ENCODE assay signal across 8 mouse cellular contexts in the genomic region with DNA sequence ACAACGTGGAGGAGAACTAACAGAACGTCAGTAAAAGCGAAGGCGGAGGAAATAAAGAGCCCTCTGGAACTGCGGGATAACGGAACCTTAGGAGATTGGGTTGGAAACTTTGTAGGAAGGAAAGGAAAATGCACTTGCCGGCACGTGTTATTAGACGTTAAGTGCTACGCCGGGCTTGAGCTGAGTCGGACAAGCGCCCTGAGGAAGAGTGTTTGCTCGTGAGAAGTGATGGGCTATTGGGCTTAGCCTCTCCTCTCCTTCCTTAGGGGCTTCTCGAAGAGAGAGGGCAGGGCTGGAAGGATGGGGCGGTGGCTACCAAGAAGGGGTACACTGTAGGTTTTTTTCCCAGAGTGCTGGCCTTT. TPM values are rescaled to one million over a fixed set of nuclear protein-coding genes. Genes with fewer than 3 reads are reported as not detected.
DNase-seq lines count a peak whose midpoint lies in the region; ATAC-seq and TF ChIP-seq lines count a peak whose summit lies in the region.

No protein-coding gene starts in this region.

- H3K27ac ChIP-seq in lung, postnatal 0 days (ENCODE audit: low read length), result peak overlapping the region; percentile 61
- H3K27ac ChIP-seq in forebrain, embryonic 12.5 days, result 0 out of 2 replicates have a peak overlapping the region, but pooled peaks have one; percentile 5
- peak overlapping the region; percentile 81 for H3K27ac ChIP-seq in limb, embryonic 15.5 days
- peak overlapping the region; percentile 51; the same call in 1 of the 2 replicates for H3K27ac ChIP-seq in neural tube, embryonic 15.5 days (replicated peaks)

- TF ChIP-seq EP300 in lung, postnatal 0 days (IDR thresholded peaks at IDR 0.05), result no peak

- H3K9ac ChIP-seq in lung, postnatal 0 days (replicated peaks; ENCODE audit: low read depth), result peak overlapping the region; percentile 46
- peak overlapping the region; percentile 61 for H3K9ac ChIP-seq in forebrain, embryonic 12.5 days
- H3K9ac ChIP-seq in limb, embryonic 15.5 days, result peak overlapping the region; percentile 50
- H3K9ac ChIP-seq in neural tube, embryonic 15.5 days (replicated peaks), result peak overlapping the region; percentile 55

- no peak for TF ChIP-seq CTCF in lung, postnatal 0 days (IDR thresholded peaks at IDR 0.05)

- peak overlapping the region; percentile 80 for H3K4me2 ChIP-seq in lung, postnatal 0 days (replicated peaks; ENCODE audit: low read depth, low read length)
- H3K4me2 ChIP-seq in forebrain, embryonic 12.5 days, result peak overlapping the region; percentile 81
- H3K4me2 ChIP-seq in limb, embryonic 15.5 days, result peak overlapping the region; percentile 76
- H3K4me2 ChIP-seq in neural tube, embryonic 15.5 days, result peak overlapping the region; percentile 64

- ATAC-seq in cerebellum, adult (ENCODE audit: insufficient number of reproducible peaks, low FRiP score, low TSS enrichment), result peak; percentile 64
- peak; percentile 83 for ATAC-seq in lung, postnatal 0 days
- peak; percentile 76 for ATAC-seq in forebrain, embryonic 12.5 days (ENCODE audit: low FRiP score)
- peak; percentile 66; the same call in 1 of the 2 replicates for ATAC-seq in limb, embryonic 15.5 days (ENCODE audit: insufficient number of reproducible peaks, low FRiP score, low TSS enrichment, low read depth)
- ATAC-seq in neural tube, embryonic 15.5 days (ENCODE audit: low FRiP score), result peak; percentile 91

- H3K27me3 ChIP-seq in lung, postnatal 0 days (replicated peaks; ENCODE audit: insufficient read depth, low read length), result no peaks in the 10 kb centered on the region
- no peaks in the 10 kb centered on the region for H3K27me3 ChIP-seq in forebrain, embryonic 12.5 days
- H3K27me3 ChIP-seq in limb, embryonic 15.5 days, result no peaks in the 10 kb centered on the region
- no peaks in the 10 kb centered on the region for H3K27me3 ChIP-seq in neural tube, embryonic 15.5 days (replicated peaks)

- no peaks in the 10 kb centered on the region; the same call in 1 of the 2 replicates for H3K4me1 ChIP-seq in lung, postnatal 0 days (ENCODE audit: insufficient read depth, low read depth, low read length)
- H3K4me1 ChIP-seq in forebrain, embryonic 12.5 days, result peaks cover 18% of the 10 kb centered on the region
- H3K4me1 ChIP-seq in limb, embryonic 15.5 days, result peaks cover 22% of the 10 kb centered on the region
- peaks cover 20% of the 10 kb centered on the region for H3K4me1 ChIP-seq in neural tube, embryonic 15.5 days

- H3K4me3 ChIP-seq in lung, postnatal 0 days (ENCODE audit: low read depth, low read length), result peak overlapping the region; percentile 57
- peak overlapping the region; percentile 76 for H3K4me3 ChIP-seq in forebrain, embryonic 12.5 days (replicated peaks)
- peak overlapping the region; percentile 70 for H3K4me3 ChIP-seq in limb, embryonic 15.5 days
- H3K4me3 ChIP-seq in neural tube, embryonic 15.5 days (replicated peaks), result peak overlapping the region; percentile 70

- no peak for DNase-seq in cerebellum, adult 9-11 months
- peak; percentile 84 for DNase-seq in lung, postnatal 0 days (ENCODE audit: low spot score)
- no peak for DNase-seq in lung, adult 18-20 months
- DNase-seq in adipocyte (ENCODE audit: low spot score), result no peak

- under 1% methylated on average over 15 of the region's 16 CpGs for WGBS in lung, postnatal 0 days
- WGBS in forebrain, embryonic 12.5 days, result 1% methylated on average over 16 of the region's 16 CpGs
- 0% methylated on average over 16 of the region's 16 CpGs for WGBS in limb, embryonic 15.5 days
- WGBS in neural tube, embryonic 15.5 days, result 0% methylated on average over 16 of the region's 16 CpGs

- H3K9me3 ChIP-seq in lung, postnatal 0 days (ENCODE audit: low read length), result no peaks in the 10 kb centered on the region
- H3K9me3 ChIP-seq in forebrain, embryonic 12.5 days, result no peaks in the 10 kb centered on the region
- H3K9me3 ChIP-seq in limb, embryonic 15.5 days, result no peaks in the 10 kb centered on the region
- H3K9me3 ChIP-seq in neural tube, embryonic 15.5 days (replicated peaks), result no peaks in the 10 kb centered on the region

- H3K36me3 ChIP-seq in lung, postnatal 0 days (ENCODE audit: insufficient read depth, low read length), result no peaks in the 10 kb centered on the region
- peaks cover 5% of the 10 kb centered on the region for H3K36me3 ChIP-seq in forebrain, embryonic 12.5 days (replicated peaks)
- peaks cover 4% of the 10 kb centered on the region; the same call in 1 of the 2 replicates for H3K36me3 ChIP-seq in limb, embryonic 15.5 days
- peaks cover 4% of the 10 kb centered on the region; the same call in 1 of the 2 replicates for H3K36me3 ChIP-seq in neural tube, embryonic 15.5 days

RNA-seq across cellular contexts. Expression of a gene that starts 0.3 kb away (rescaled TPM):
- 9.1 and 11.1 TPM in 2 replicates for polyA plus RNA-seq in lung, postnatal 0 days (2015; fragmentation: Nextera tagmentation; extraction: Ambion mirVana)
- 26.3 and 27.4 TPM in 2 replicates for polyA plus RNA-seq in forebrain, embryonic 12.5 days (2016; fragmentation: Nextera tagmentation; extraction: Ambion mirVana)
- 13.6 and 14.6 TPM in 2 replicates for polyA plus RNA-seq in limb, embryonic 15.5 days (2015; fragmentation: Nextera tagmentation; extraction: Ambion mirVana)
- 15.6 and 16.7 TPM in 2 replicates for polyA plus RNA-seq in neural tube, embryonic 15.5 days (2015; fragmentation: Nextera tagmentation; extraction: Ambion mirVana)

RNA-seq across cellular contexts. Expression of a gene that starts 0.6 kb away (rescaled TPM):
- 3.8 and 3.9 TPM in 2 replicates for polyA plus RNA-seq in lung, postnatal 0 days (2015; fragmentation: Nextera tagmentation; extraction: Ambion mirVana)
- 30.7 and 33.3 TPM in 2 replicates for polyA plus RNA-seq in forebrain, embryonic 12.5 days (2016; fragmentation: Nextera tagmentation; extraction: Ambion mirVana)
- 19.5 and 21.5 TPM in 2 replicates for polyA plus RNA-seq in limb, embryonic 15.5 days (2015; fragmentation: Nextera tagmentation; extraction: Ambion mirVana)
- polyA plus RNA-seq in neural tube, embryonic 15.5 days (2015; fragmentation: Nextera tagmentation; extraction: Ambion mirVana), result 5.1 and 9.2 TPM in 2 replicates

RNA-seq across cellular contexts. Expression of a gene that starts 28.7 kb away (rescaled TPM):
- 15.1 and 16.5 TPM in 2 replicates for polyA plus RNA-seq in lung, postnatal 0 days (2015; fragmentation: Nextera tagmentation; extraction: Ambion mirVana)
- polyA plus RNA-seq in forebrain, embryonic 12.5 days (2016; fragmentation: Nextera tagmentation; extraction: Ambion mirVana), result 96.2 and 102 TPM in 2 replicates
- polyA plus RNA-seq in limb, embryonic 15.5 days (2015; fragmentation: Nextera tagmentation; extraction: Ambion mirVana), result 65.3 and 68.2 TPM in 2 replicates
- polyA plus RNA-seq in neural tube, embryonic 15.5 days (2015; fragmentation: Nextera tagmentation; extraction: Ambion mirVana), result 49.8 and 54.3 TPM in 2 replicates

RNA-seq across cellular contexts. Expression of a gene that starts 45.3 kb away (rescaled TPM):
- 79.1 and 79.9 TPM in 2 replicates for polyA plus RNA-seq in lung, postnatal 0 days (2015; fragmentation: Nextera tagmentation; extraction: Ambion mirVana)
- polyA plus RNA-seq in forebrain, embryonic 12.5 days (2016; fragmentation: Nextera tagmentation; extraction: Ambion mirVana), result 10.6 and 13.9 TPM in 2 replicates
- polyA plus RNA-seq in limb, embryonic 15.5 days (2015; fragmentation: Nextera tagmentation; extraction: Ambion mirVana), result 324 and 326 TPM in 2 replicates
- polyA plus RNA-seq in neural tube, embryonic 15.5 days (2015; fragmentation: Nextera tagmentation; extraction: Ambion mirVana), result 17.8 and 20.1 TPM in 2 replicates

Comparison
In these comparisons a context has a peak if more than half of its experiments do, and no peak if none do; other contexts are left out.
1. H3K27ac ChIP-seq: peak in every context shown above with its lines; median percentile 81 in limb, embryonic 15.5 days; 61 in lung, postnatal 0 days; 51 in neural tube, embryonic 15.5 days; 5 in forebrain, embryonic 12.5 days.